Mouse (Mus musculus): ENCODE measurements around the gene Erc2. TPM values are rescaled to one million over a fixed set of nuclear protein-coding genes. Genes with fewer than 3 reads are reported as not detected.

Erc2 gene
- polyA plus RNA-seq, 1 experiment = 0.90 TPM

DNA sequence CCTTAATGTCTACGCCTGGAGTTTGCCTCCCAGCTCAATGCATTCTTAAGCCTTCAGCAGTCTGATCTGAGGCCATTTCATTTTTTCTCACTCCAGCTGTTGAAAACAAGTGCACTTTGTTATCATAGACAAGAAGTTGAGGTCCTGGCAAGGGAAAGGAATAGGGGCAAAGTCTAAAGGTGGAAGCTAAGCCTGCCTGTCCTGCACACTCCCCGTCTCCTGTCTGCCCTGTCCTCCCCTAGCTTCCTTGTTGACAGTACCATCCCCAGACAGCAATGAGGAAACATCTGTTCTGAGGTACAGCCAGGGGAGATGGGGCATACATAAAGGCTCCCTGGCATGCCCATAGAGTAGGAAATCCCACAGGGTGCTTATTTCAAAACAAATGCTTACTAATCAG is 776.7 kb downstream of the Erc2 start:
- Histone ChIP-seq H3K36me3 (ENCODE audit: control insufficient read depth, insufficient read depth) (no peaks in the 10 kb centered on the region), H3K79me3 (ENCODE audit: low read depth) (no peaks in the 10 kb centered on the region), H3K79me2 (ENCODE audit: control insufficient read depth, insufficient read depth) (no peaks in the 10 kb centered on the region), H3ac (ENCODE audit: control insufficient read depth, insufficient read length, low read depth) (no peak overlapping the region), H3K4me3 (ENCODE audit: insufficient read depth, poor library complexity, severe bottlenecking) (no peak overlapping the region), H3K27me3 (ENCODE audit: control insufficient read depth, insufficient read depth, insufficient read length) (no peaks in the 10 kb centered on the region)
- TF ChIP-seq USF1 (IDR thresholded peaks at IDR 0.05; ENCODE audit: low read depth) (no peak), MAX (IDR thresholded peaks at IDR 0.05) (no peak), CTCF (IDR thresholded peaks at IDR 0.05; ENCODE audit: control insufficient read depth, insufficient read depth, insufficient read length) (no peak)

DNA sequence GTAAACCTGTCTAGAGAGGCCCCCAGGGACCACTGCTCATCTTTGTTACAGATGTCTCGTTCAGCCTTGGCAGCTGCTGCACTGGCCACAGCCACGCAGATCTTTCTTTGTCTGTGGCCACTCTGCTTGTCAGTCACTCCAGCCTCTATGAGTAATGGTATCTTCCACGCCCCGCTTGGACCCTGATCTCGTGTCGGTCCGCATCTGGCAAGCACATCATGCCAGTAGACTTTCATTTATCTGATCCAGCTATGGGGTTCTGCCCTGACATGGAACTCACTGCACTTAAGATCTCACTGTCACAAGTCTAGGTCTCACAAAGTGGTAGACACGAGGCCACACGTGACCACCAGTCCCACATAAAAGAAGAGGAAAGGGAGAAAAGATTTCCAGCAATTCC is 777.7 kb downstream of the Erc2 start:
- no peaks in the 10 kb centered on the region for H3K79me3 ChIP-seq (ENCODE audit: low read depth)
- no peaks in the 10 kb centered on the region for H3K36me3 ChIP-seq (ENCODE audit: control insufficient read depth, insufficient read depth)
- H3ac ChIP-seq (ENCODE audit: control insufficient read depth, insufficient read length, low read depth) = no peak overlapping the region
- H3K4me3 ChIP-seq (ENCODE audit: insufficient read depth, poor library complexity, severe bottlenecking) = no peak overlapping the region
- TF ChIP-seq CEBPB (IDR thresholded peaks at IDR 0.05; ENCODE audit: low read depth) (no peak), FOSL1 (IDR thresholded peaks at IDR 0.05; ENCODE audit: insufficient read depth, low read length, poor library complexity, severe bottlenecking) (no peak)
- H3K79me2 ChIP-seq (ENCODE audit: control insufficient read depth, insufficient read depth) = no peaks in the 10 kb centered on the region
- no peaks in the 10 kb centered on the region for H3K27me3 ChIP-seq (ENCODE audit: control insufficient read depth, insufficient read depth, insufficient read length)

DNA sequence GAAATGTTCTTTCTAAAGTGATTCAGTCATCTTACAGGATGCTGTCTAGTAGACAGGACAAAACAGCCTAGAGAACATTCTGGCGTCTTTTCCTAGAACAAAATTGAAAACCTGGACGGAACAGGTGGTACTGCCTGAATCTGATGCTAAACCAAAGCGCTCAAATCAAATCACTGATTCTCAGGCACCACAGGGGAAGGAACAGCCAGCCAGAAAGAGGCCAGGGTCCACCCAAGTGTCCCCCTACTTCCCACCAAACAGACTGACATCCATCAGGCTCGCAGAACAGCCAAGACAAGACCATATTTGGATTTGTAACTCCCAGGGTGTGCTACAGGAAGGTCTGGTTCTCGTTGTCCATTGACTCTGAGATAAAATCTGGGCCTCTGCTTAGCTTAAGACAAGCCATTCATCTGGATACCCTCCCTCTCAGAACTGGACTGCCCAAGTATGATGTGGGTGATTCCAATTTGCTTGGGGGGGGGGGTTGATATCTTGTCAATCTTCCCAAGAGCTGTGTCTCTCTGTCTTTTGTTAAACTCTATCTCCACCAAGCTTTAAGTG is 783.1 kb downstream of the Erc2 start:
- Histone ChIP-seq H3ac (ENCODE audit: control insufficient read depth, insufficient read length, low read depth) (no peak overlapping the region), H3K27me3 (ENCODE audit: control insufficient read depth, insufficient read depth, insufficient read length) (no peaks in the 10 kb centered on the region), H3K4me3 (ENCODE audit: insufficient read depth, poor library complexity, severe bottlenecking) (no peak overlapping the region), H3K79me2 (ENCODE audit: control insufficient read depth, insufficient read depth) (no peaks in the 10 kb centered on the region), H3K79me3 (ENCODE audit: low read depth) (no peaks in the 10 kb centered on the region), H3K36me3 (ENCODE audit: control insufficient read depth, insufficient read depth) (no peaks in the 10 kb centered on the region)
- TF ChIP-seq MAX (IDR thresholded peaks at IDR 0.05) = no peak
- no peak for TF ChIP-seq MYOD1 (IDR thresholded peaks at IDR 0.05; ENCODE audit: control insufficient read depth, insufficient read length, low read depth)
- no peak for TF ChIP-seq USF1 (IDR thresholded peaks at IDR 0.05; ENCODE audit: low read depth)
- no peak for TF ChIP-seq FOSL1 (IDR thresholded peaks at IDR 0.05; ENCODE audit: insufficient read depth, low read length, poor library complexity, severe bottlenecking)
- TF ChIP-seq CEBPB (IDR thresholded peaks at IDR 0.05; ENCODE audit: low read depth) = no peak
- TF ChIP-seq CTCF (IDR thresholded peaks at IDR 0.05; ENCODE audit: control insufficient read depth, insufficient read depth, insufficient read length) = no peak
- TF ChIP-seq MYOG (IDR thresholded peaks at IDR 0.05; ENCODE audit: control insufficient read depth, extremely low read depth, insufficient read length) = no peak

DNA sequence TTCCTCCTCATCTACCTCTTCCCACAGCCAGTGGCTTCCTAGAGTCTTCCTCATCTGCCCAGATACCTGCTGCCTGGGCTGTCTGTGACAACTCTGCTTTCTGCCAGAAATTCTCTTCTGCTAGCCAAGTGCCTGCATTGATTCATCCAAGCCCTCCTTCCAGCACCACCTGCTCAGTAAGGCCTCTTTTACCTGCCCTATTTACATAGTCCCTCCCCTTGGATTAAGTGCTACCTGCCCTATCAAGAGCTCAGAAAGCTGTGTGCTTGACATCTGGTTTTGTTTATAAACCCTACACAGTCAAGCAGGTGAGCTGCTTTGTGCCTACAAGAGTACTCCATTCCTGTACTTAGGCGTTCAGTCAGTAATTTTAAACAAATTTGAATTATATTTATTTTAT is 787.2 kb downstream of the Erc2 start:
- H3ac ChIP-seq (ENCODE audit: control insufficient read depth, insufficient read length, low read depth) = no peak overlapping the region
- no peaks in the 10 kb centered on the region for H3K79me2 ChIP-seq (ENCODE audit: control insufficient read depth, insufficient read depth)
- H3K27me3 ChIP-seq (ENCODE audit: control insufficient read depth, insufficient read depth, insufficient read length) = no peaks in the 10 kb centered on the region
- H3K36me3 ChIP-seq (ENCODE audit: control insufficient read depth, insufficient read depth) = no peaks in the 10 kb centered on the region
- no peak overlapping the region for H3K4me3 ChIP-seq (ENCODE audit: insufficient read depth, poor library complexity, severe bottlenecking)
- H3K79me3 ChIP-seq (ENCODE audit: low read depth) = no peaks in the 10 kb centered on the region
- TF ChIP-seq MAX (IDR thresholded peaks at IDR 0.05) = no peak
- TF ChIP-seq MYOD1 (IDR thresholded peaks at IDR 0.05; ENCODE audit: control insufficient read depth, insufficient read length, low read depth) = no peak
- TF ChIP-seq CTCF (IDR thresholded peaks at IDR 0.05; ENCODE audit: control insufficient read depth, insufficient read depth, insufficient read length) = no peak
- no peak for TF ChIP-seq FOSL1 (IDR thresholded peaks at IDR 0.05; ENCODE audit: insufficient read depth, low read length, poor library complexity, severe bottlenecking)
- TF ChIP-seq CEBPB (IDR thresholded peaks at IDR 0.05; ENCODE audit: low read depth) = no peak
- TF ChIP-seq MYOG (IDR thresholded peaks at IDR 0.05; ENCODE audit: control insufficient read depth, extremely low read depth, insufficient read length) = no peak
- TF ChIP-seq USF1 (IDR thresholded peaks at IDR 0.05; ENCODE audit: low read depth) = no peak

DNA sequence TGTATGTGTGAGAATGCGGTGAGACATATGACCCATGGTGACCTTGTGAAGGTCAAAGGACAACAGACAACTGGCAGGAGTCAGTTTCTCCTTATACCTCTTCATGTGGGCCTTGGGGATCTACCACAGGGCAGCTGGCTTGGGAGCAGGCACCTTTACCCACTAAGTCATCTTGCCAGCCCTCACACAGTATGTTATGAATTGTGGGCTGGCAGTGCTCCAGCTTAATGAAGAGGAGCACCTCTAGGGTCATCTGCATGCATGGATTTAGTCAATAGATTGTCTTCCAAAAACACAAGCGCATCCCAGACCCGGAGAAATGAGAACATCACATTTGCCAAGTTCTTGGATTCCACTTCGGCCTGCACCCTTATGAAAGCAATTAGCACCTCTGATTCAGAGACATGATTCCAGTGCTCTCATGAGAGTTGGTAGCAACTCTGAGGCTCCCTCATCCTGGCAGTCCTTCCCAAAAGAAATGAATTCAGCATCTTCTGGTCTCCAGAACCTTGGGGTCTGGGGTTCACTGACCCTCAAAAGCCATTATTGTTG is 787.6 kb downstream of the Erc2 start:
- no peak for TF ChIP-seq MYOD1 (IDR thresholded peaks at IDR 0.05; ENCODE audit: control insufficient read depth, insufficient read length, low read depth)
- TF ChIP-seq CEBPB (IDR thresholded peaks at IDR 0.05; ENCODE audit: low read depth) = no peak
- no peak for TF ChIP-seq MYOG (IDR thresholded peaks at IDR 0.05; ENCODE audit: control insufficient read depth, extremely low read depth, insufficient read length)
- TF ChIP-seq CTCF (IDR thresholded peaks at IDR 0.05; ENCODE audit: control insufficient read depth, insufficient read depth, insufficient read length) = no peak
- no peak for TF ChIP-seq USF1 (IDR thresholded peaks at IDR 0.05; ENCODE audit: low read depth)
- no peak for TF ChIP-seq MAX (IDR thresholded peaks at IDR 0.05)
- TF ChIP-seq FOSL1 (IDR thresholded peaks at IDR 0.05; ENCODE audit: insufficient read depth, low read length, poor library complexity, severe bottlenecking) = no peak
- H3K79me3 ChIP-seq (ENCODE audit: low read depth) = no peaks in the 10 kb centered on the region
- no peak overlapping the region for H3K4me3 ChIP-seq (ENCODE audit: insufficient read depth, poor library complexity, severe bottlenecking)
- H3K79me2 ChIP-seq (ENCODE audit: control insufficient read depth, insufficient read depth) = no peaks in the 10 kb centered on the region
- no peaks in the 10 kb centered on the region for H3K36me3 ChIP-seq (ENCODE audit: control insufficient read depth, insufficient read depth)
- H3K27me3 ChIP-seq (ENCODE audit: control insufficient read depth, insufficient read depth, insufficient read length) = no peaks in the 10 kb centered on the region
- no peak overlapping the region for H3ac ChIP-seq (ENCODE audit: control insufficient read depth, insufficient read length, low read depth)

DNA sequence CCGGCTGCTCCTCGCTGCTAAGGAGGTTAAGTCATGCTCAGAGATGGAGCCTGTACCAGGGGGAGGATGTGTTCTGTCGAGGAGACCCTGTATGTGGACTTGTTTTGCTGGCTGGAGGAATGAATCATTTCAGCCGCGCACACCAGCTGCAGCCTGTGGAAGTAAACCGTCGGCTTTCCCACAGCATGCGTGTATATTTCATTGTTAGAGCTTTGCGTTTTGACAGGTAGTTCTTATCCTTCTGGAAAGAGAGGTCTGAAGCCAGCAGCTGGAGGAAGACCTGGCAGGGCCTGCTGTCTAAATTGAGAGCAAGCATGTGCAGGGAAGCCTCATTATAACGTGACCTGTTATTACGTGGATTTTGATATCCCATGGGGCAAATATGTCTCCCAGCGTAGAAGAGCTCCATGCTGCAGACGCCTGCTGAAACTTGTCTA is 788.6 kb downstream of the Erc2 start:
- no peaks in the 10 kb centered on the region for H3K27me3 ChIP-seq (ENCODE audit: control insufficient read depth, insufficient read depth, insufficient read length)
- no peaks in the 10 kb centered on the region for H3K36me3 ChIP-seq (ENCODE audit: control insufficient read depth, insufficient read depth)
- H3K4me3 ChIP-seq (ENCODE audit: insufficient read depth, poor library complexity, severe bottlenecking) = no peak overlapping the region
- no peaks in the 10 kb centered on the region for H3K79me3 ChIP-seq (ENCODE audit: low read depth)
- no peaks in the 10 kb centered on the region for H3K79me2 ChIP-seq (ENCODE audit: control insufficient read depth, insufficient read depth)
- H3ac ChIP-seq (ENCODE audit: control insufficient read depth, insufficient read length, low read depth) = no peak overlapping the region
- TF ChIP-seq CTCF (IDR thresholded peaks at IDR 0.05; ENCODE audit: control insufficient read depth, insufficient read depth, insufficient read length) (no peak), MYOD1 (IDR thresholded peaks at IDR 0.05; ENCODE audit: control insufficient read depth, insufficient read length, low read depth) (no peak), CEBPB (IDR thresholded peaks at IDR 0.05; ENCODE audit: low read depth) (no peak), USF1 (IDR thresholded peaks at IDR 0.05; ENCODE audit: low read depth) (no peak), MAX (IDR thresholded peaks at IDR 0.05) (no peak), FOSL1 (IDR thresholded peaks at IDR 0.05; ENCODE audit: insufficient read depth, low read length, poor library complexity, severe bottlenecking) (no peak), MYOG (IDR thresholded peaks at IDR 0.05; ENCODE audit: control insufficient read depth, extremely low read depth, insufficient read length) (no peak)
